Mouse (Mus musculus) lung, postnatal 10 days (tissue): ENCODE results near the gene Olfr1150-ps1.

Experiments used
- DNase-seq: peaks from one replicate; pipeline ENCODE4 v3.0.0; 2021

The Olfr1150-ps1 gene

DNA sequence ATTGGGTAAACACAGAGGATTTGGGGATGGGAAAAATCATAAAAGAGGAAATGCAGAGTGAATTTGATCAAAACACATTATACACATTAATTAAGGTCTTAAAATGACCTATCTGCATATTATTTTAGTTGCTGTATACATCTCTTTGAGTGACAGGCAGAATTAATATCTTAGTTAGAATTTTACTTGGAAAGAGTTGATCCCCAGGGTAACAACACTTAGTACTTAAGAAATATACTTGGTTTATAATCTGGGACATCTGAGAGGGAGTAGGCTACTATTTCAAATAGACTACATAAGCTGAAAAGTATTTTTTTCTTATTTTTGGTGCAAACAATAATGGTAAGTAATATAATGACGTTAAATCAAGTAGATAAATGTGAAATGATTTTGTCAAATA is at the start of gene Olfr1150-ps1:
TSS of gene Olfr1150-ps1 (plus strand) at position 301 of the 400 bp plus-strand sequence.
- no peak for DNase-seq

DNA sequence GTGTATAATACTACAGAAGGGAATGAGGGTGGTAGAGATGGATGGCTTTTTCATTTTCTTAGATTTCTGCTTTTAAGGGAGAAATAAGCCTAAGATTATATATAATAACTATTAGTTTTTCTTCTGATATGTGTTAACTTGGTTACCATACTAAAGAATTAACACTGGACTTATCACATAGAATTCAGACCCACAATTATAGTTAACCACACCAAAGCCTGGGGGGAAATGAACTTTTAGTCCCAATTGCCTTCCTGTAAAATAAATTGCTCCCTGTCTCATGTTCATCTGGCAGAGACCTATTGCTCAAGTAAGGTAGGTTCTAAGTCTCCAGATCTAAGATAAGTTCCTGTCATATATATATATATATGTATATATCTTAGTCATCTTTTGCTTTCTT is 43.5 kb upstream of the Olfr1150-ps1 start, which contains the start of gene Olfr1143:
TSS of gene Olfr1143 (plus strand) at position 301 of the 400 bp plus-strand sequence.
- DNase-seq, result no peak

DNA sequence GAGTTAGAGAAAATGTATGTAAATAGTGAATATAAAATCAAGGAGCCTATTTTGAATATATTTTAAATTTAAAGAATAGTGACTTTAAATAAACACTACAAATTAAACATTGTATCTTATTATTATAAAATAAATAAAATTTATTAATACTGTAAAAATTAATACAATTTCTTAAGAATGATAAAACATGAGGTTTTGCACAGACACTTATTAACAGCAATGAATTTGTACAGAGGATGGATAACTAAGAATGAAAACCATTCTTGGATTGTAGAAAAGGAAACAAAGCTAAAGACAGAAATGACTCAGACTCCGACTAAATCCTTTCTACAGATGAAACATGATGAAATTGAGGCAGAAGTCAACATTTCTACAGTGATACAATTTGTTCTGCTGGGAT is 34.3 kb upstream of the Olfr1150-ps1 start, which contains the start of gene Olfr1145:
TSS of gene Olfr1145 (plus strand) at position 301 of the 400 bp plus-strand sequence.
- no peak for DNase-seq

- DNase-seq, result no peak
Measured at GRCm38 (mm10) chr2:87830233-87830632, 13.6 kb upstream of the Olfr1150-ps1 start, which contains the start of gene Olfr1148. Olfr1148 (plus strand) TSS chr2:87830533.

DNA sequence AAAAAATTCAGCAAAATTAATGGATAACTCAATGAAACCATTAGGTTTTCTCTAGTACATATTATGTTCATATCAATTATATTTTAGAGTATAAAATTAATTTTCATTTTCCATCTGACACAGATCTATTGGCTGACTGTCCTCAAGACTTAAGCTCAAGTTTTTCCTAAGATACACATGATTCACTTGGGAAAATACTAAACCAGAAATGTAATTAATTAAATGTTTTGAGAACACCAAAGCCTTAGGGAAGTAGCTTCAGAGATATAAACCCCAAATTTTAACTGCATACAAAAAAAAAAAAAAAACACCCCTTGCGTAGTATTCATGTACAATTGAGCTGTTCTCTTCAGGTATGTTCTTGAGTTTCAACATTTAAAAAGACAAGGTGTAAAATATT is 11.8 kb downstream of the Olfr1150-ps1 start, which contains the start of gene Olfr1151:
TSS of gene Olfr1151 (plus strand) at position 301 of the 400 bp plus-strand sequence.
- no peak for DNase-seq

- no peak for DNase-seq
Measured at GRCm38 (mm10) chr2:87866192-87866591, 22.4 kb downstream of the Olfr1150-ps1 start, which contains the start of gene Olfr1152. Olfr1152 (plus strand) TSS chr2:87866492.

DNA sequence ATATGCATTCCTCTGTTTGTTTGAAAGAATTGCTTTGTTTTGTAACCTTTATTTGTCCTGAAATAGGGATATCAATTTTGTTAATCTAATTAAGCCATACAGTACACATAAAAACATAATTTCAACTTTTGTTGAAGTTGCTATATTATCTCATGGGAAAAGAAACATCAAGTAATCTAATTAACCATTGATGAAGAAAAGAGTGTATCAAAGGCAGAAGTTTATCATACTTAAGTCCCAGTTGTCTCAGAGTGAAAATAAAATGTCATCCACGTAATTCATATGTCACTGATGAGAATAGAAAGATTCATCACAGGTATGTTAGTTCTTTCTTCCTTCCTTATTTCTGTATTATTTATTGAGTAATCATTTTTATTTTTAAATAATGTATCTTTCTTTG is 50.9 kb downstream of the Olfr1150-ps1 start, which contains the start of gene Olfr1153:
TSS of gene Olfr1153 (plus strand) at position 301 of the 400 bp plus-strand sequence.
- no peak for DNase-seq
